Mouse (Mus musculus) kidney, postnatal 4 days (tissue): ENCODE measurements around the gene Ankrd2.

Source experiments
- DNase-seq, 2 experiments: peaks; one replicate each; pipeline ENCODE4 v3.0.0; 2021; ENCODE audit warnings: mixed read lengths in 2 of 2

Ankrd2 gene

DNA sequence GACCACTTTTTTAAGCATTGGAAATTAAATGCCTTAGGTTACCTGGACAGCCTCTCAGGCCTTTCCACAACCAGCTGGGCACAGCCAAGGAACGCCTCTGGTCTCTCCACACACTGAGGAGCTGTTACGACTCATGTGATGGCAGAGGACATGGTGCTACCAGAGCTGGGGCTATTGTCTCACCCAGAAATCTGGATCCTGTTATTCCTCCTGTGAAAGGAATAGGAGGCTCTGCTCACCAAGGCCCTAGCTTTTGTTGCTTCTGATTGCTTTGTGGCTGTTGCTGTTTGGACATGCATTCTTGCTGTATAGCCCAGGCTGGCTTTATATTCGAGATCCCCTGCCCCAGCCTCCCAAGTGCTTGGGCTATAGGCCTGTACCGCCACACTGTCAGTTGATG, 19.5 kb upstream of the Ankrd2 start:
- no peak for DNase-seq

DNA sequence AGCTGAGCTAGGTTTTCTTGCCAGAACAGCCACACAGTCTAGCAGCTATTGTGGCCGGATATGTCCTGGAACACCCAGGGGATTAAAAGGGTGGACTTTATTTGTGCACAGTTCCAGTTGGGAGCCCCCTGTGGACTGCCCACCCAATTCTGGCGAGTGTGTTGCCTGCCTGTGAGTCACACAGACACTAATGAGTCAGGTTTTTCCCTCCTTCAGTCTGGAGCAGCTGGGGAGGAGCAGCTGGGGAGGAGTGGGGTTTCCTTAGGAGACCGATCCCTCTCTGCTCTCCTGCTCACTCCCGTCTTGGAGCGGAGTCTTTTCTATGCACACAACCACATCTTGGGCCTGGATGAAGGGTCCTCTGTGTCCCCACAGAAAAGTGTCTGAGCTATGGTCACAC, 19.0 kb upstream of the Ankrd2 start:
- DNase-seq, result no peak

DNA sequence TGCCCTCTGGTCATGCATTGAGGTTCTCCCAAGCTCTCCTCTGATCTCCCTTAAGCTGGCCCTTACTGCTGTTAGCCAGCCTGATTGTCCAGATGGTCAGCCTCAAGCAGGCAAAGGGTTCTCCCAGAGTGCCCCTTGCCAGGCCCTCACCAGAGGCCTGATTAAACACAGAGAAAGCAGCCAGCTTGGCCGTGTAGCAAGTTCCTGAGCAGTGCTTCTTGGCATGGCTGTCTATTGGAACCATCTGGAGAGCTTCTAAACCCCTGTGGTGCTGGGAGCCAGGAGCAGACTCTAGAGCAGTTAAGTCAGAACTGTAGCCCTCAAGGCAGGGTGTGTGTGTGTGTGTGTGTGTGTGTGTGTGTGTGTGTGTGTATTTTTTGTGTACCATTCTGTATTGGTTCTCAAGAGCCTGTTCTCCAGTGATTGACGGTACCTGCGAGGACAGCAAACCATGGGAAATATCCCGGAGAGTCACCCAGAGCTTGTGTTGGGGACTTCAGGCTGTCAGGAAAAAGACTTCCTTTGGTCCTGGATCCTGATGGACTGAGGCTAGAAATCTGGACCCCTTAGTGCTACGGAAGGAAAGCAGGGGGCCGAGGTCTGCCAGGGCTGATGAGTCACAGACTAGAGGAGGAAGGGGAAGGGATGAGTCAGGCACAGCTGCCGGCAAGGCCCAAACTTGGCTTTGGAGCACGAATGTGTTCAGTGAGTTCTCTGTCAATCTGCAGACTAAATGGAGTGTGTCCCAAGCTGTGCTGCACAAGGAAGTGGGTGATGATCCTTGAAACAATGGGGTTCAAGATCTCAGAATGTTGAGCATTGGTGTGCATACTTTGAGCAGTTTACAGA, 18.2 kb upstream of the Ankrd2 start:
- peak; percentile 44 to 70 for DNase-seq

DNA sequence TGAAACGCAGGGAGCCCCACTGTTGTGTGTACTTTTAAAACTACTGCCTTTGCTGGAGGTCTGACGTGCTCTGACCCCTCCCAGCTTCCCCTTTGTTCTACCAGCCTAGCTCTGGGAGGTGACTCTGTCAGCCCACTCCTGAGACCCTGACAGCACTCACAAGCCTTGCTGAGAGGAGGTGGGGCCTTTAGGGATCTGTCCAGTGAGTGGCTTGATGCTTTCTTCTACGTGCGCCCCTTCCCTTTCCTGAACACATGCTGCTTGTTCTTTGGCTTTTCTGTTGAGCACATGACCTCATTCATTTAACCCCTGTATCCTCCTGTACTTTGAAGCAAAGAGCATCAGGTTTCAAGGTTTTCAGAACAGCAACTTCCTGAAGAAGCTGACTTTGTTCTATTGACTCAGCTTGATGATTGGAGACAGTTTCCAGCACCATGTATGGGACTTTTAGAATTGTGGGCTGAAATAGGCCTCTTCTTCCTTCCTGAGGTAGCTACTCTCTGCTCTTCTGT, 16.7 kb upstream of the Ankrd2 start:
- no peak for DNase-seq

DNA sequence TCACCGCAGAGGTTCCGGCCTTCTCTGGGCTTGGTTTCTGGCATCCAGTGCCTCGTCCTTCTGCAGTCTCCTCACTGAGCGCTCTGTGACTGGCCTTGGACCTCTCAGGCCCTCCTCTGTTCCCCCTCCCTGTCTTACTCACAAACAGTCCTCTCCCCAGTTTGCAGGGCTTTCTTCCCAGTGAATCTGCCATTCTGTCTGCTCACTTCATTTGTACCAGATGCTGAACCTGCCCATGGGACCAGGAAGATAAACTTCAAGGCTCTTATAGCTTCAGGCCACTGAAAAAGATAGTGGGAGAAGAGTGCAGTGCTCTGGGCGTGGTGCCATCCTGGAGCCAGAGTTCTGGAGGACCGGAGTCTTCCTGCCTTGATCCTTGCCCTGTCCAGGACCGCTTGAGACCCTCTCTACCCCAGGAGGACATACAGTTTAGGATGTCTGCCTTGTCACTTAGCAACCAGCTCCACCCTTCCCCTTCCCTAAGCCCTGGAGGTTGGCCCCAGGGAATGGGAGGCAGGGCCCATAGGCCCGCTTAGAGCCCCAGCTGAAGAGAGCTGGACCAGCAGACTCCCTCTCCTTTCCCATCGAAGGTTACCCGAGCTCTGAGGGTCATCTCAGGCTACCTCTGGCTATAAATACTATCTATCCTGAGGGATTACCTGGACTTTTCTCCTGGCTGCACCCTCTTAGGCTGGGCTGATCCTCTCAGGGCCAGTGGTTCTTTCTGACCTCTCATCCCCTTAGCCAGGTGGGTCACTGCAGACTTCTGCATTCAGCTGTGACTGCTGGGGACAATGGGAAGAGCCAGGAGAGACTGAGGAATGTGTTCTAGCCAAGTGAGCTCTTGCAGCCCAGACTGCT, 13.9 kb upstream of the Ankrd2 start:
- no peak for DNase-seq

DNA sequence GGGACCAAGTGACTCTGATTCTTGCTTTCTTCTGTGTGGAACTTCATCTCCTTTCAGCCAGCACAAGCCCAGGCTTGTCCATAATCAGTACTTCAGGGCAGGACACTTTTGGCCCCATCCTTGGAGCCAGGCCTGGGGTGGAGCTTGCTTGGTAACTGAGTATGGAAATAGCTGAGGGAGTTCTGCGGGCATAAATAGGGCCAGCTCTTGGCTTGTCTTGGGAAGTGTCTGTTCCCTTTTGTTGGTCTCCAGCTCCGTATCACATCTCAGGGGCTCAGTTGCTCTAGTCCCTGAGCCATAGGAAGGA, 13.3 kb upstream of the Ankrd2 start:
- no peak for DNase-seq

DNA sequence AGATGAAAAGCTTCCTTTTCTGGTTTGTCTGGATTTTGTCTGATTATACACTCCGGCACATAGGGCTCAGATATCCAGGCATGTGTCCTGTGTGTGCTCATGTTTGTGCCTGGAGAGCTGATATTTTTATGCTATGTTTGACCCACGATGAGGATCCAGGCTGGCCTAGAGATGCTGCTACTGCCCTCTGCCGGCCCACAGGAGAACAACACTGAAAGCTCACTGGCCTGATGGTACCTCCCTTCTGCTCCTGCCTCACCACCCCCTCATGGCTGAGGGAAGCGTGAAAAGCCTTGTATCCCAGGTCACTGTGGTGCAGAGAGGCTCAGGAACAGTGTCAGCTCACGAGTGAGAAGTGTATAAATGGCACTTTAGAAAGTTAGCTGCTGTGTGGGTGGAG, 9.6 kb upstream of the Ankrd2 start:
- peak; percentile 90 to 91 for DNase-seq

DNA sequence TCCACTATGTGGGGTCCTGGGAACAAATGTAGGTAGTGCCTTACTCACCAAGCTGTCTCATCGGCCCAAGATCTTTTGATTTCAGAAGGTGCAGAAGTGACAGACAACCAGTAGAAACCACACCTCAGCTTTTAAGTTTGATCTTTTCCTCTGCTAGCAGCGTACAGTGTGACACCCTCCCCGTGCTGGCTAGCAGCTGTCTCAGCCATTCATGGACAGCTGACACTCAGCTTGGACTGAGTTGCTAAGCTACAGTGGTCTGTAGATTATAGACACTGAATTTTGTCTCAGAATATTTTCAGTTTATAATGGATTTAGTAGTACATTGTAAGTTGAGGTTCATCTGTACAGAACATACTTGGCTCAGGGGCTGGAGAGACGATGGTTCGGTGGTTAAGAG, 4.7 kb upstream of the Ankrd2 start:
- DNase-seq, result no peak

DNA sequence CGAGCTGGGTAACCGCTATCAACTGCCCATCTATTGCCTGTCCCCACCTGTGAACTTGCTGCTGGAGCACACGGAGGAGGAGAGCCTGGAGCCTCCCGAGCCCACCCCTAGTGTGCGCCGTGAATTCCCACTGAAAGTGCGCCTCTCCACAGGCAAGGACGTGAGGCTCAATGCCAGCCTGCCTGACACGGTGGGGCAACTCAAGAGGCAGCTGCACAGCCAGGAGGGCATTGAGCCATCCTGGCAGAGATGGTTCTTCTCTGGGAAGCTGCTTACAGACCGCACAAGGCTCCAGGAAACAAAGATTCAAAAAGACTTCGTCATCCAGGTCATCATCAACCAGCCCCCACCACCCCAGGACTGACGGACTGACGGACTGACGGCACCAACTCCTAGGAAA, 2.2 kb upstream of the Ankrd2 start:
- no peak for DNase-seq

DNA sequence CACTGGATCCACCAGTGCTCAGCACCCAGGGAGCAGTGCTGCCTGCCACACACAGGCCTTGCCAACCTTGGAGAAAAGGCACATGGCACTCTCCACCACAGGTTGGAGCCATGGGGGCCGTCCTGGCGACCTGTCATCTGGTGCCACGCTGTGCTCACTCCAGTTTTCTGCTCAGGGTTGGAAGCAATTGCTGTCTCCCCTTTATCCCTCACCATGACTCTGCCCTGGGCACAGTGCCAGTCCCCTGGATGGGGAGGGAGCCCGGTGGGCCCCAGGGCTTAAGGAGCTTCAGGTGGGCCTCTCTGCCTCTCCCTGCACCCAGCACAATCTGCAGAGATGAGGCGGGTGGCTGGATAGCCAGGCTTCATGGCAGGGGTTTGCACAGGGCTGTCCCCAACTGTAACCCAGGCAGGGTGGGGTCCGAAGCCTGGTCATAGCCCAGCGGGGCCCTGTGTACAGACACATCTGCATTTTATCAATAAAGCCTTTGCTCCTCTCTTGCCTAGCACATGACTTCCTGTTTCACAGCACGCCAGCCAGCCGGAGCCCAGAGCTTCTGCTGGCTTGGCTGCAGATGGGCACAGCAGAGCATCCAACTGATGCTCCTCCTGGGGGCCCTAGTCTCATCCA, 1.5 kb upstream of the Ankrd2 start:
- no peak for DNase-seq

DNA sequence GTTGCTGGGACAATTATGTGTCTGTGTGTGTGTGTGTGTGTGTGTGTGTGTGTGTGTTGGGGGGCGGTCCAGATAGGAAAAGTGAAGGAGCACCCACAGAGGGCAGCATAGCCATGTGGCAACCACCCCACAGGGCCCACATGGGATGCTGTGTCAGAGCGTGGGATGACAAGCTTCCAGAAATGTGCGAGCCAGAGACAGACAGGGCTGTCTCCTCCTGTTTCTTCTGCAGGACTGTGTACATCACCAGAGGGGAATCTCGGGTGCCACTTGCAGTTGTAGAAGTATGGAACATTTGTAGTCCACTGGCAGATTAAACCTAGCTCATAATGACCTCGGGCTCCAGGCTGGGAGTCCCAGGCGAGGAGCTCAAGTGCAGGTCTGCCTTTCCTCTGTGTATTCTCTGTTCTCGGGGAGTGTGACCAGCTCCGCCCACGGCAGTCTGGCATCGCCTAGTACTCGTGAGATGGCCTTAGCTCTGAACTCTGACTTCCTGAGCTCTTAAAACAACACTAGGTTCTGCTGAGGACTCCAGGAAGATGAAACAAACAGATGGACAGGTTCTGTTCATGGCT, 832 bp upstream of the Ankrd2 start:
- DNase-seq, result no peak

DNA sequence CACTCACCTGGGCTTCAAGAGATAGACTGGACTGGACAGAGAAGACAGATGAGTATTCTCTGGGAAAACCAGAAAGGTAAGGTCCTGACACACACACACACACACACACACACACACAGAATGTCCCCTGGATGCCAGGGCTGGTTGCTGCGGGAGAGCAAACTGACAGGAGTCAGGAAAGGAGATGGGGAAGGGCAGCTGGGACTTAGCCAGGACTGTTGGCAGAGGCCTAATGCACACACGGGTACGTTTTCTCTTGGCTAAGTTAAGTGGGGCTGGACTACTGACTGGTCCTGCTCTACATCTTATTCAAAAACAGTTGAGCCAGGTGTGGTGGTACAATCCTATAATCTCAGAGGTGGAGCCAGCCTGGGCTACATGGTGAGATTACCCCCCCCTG, 557 bp downstream of the Ankrd2 start:
- no peak for DNase-seq

DNA sequence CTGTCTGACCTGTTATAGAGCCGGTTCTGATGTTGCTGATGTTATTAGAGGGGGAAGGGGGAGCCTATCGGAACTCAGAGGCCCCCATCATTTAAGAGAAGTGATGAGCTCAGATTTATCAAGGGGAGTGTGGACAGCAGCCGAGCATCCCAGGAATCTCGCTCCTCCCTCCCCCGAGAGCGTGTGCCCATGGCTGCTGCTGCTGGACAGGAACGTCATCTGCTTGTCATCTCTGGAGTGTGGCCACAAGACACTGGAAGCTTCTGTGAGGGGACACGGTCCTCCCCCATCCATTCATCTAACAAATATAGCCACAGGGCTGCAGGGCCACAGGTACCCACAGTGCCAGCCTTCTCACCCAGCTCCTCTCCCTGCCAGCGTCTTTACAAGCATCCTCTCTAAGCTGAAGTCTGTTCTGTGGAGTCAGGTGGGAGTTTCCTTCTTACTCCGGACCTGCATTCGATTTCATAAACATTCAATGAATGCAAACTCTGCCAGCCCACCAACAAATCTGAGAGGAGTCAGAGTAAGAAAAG, 1.4 kb downstream of the Ankrd2 start:
- no peak for DNase-seq

DNA sequence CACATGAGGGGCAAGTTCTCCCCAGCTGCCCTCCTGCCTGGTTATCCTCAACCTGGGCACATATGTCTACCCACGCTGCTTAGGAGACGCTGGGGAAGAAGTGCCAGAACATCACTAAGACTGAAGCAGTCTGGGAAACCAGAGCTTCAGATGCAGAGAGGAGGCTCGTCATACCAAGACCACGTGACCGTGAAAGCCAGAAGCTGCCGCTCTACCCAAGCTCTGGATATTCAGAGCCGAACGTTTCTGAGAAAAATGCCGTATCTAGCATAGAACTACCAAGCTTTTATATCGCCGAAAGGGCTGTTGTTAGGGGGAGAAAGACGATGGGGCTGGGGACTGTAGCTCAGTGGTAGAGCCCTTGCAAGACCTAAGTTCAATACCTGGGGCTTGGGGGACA, 2.5 kb downstream of the Ankrd2 start:
- DNase-seq, result no peak

DNA sequence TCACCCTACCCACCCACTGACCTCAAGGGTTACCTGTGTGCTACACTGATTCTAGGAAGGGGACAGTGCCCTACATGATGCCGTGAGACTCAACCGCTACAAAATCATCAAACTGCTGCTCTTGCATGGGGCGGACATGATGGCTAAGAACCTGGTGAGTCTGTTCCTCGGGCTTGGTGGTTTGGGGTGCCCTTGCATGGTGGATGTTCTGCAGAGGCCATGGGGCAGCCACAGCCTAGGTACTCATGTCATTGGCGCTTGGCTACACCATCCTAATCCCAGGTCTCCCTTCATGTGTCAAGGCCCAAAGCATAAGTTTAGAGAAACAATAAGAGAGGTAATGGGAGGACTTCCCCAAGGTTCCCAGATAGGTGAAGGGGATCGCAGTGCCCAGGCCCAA, 8.2 kb downstream of the Ankrd2 start:
- no peak for DNase-seq

DNA sequence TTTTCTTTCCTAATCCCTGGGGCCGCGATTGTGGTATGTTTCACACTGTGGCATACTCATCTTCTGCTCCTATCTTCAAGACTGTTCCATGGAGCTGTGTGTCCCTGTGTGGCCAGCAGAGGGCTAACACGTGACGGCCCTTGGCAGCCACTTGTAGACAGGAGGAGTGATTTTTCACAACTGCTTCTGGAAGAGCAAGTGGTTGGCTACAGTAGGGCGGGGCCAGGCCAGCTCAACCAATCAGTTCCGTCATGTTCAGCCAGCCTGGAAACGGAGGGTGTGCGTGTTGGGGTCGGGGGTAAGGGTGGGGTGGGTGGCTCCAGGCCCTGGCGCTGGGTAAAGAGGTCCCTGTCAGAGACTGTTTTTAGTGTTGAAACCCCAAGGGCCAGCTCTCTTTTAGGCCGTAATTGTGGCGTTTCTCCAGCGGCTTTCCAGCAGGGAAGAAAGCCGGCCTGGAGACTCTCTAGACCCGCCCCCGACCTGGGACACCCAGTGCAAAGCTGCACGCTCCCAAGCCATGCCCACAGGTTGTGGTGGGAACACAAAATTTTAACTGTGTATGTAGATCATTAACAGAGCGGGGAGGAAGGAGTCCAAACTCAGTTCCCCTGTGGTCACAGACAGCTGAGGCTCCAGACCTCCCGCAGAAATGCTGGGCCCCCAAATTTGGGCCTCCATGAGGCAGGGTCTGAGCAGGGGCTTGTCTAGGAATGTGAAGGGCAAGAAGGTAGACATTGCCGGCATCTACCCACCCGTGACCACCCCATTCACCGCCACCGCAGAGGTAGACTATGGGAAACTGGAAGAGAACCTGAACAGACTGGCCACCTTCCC, 9.7 kb downstream of the Ankrd2 start, which contains the start of gene Hoga1:
Hoga1 (plus strand) TSS at position 342 of the 834 bp plus-strand sequence.
- DNase-seq, result peak; percentile 90 to 95

DNA sequence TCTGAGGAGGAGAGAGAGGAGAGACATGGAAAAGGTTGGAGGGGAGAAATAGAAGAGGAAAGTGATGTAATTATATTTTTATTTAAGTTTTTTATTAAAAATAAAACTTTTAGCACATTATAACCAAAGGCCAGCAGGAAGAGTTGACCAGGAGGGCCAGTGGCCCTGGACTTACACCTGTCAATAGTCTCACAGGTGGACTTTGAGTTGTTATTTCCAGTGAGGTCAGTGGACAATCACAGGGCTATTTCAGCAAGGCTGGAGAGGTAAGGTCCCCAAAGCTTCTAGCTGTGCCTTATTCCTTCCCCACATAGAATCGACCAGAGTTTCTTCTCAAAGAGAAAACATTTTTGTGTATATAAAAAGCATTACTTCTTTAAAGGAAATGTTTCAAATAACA, 14.5 kb downstream of the Ankrd2 start:
- no peak for DNase-seq

DNA sequence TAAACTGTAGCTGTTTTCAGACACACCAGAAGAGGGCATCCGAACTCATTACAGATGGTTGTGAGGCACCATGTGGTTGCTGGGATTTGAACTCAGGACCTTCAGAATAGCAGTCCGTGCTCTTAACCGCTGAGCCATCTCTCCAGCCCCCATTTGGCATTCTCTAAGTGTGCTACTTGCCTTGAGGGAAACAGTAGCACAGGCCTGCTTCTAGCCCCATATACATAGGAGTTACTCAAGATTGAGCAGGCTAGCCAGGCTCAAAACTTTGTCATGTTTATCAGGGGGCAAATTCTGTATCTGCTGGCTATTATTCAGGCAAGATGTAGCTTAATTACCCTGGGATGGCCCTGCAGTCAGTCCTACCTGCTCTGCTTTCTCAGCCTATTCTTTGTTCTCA, 15.6 kb downstream of the Ankrd2 start:
- no peak for DNase-seq

DNA sequence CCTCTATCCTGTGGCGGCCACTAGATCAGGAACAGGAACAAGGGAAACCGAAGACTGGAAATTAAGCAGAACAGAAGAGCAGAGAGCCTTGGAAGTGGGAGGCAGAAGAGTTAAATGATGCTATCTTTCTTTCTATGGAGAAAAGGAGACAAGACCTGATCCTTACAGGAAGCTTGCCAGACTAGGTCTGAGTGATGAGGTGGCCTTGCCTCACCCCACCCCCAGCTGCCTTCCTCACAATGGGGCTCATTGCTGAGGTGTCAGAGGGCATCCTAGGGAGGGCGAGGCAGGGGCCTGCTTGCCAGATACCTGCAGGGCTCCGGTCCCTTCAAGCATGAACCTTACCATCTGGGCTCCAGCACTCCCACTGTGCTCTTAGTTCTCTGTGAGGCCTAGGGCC, 16.1 kb downstream of the Ankrd2 start, which contains the start of gene 4933411K16Rik:
4933411K16Rik (plus strand) TSS at position 301 of the 400 bp plus-strand sequence.
- no peak for DNase-seq

DNA sequence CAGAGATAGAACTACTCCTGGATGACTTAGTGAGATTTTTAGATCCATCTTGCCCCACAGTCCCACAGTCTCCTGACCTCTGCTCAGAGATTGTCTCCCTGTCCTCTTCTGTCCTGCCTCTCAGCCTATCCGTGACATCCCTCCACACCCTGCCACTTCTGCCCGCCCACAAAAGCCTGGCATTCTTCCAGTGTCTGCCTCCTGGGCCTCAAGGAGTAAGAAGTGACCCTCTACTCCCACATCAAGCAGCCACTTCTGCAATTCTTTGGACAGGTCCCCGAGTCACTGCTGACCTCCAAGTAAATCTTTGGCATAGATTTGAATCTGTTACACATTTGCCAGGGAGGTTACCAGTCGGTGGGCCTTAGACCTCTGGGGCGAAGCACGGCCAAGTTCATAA, 18.5 kb downstream of the Ankrd2 start:
- DNase-seq, result peak; percentile 78 to 85

DNA sequence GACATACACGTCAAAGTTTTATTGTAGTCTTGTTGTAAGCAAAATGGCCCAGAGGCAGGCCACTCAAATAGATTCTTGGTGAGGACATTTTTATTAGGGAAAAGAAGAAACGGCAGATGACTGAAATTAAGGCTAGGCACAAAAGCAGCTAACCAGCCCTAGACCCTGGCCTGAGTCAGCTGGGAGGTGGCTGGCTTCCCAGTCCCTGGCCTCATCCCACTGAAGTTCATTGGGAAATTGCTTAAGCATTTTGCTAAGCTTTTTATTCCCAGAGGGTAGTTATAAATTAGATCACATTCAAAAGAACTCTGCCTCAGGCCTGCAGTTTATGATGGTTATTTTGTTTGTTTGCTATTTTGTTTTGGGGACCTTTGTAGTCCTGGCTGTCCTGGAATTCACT, 20.1 kb downstream of the Ankrd2 start:
- peak; percentile 70 to 74 for DNase-seq
